Mouse (Mus musculus) erythroblast, embryonic 14.5 days (primary cell): ENCODE measurements around the gene Rbfox1.

Experiments
- GATA1 ChIP-seq: IDR thresholded peaks from 2 replicates; pipeline ENCODE4 v1.6.1; 2012; ENCODE audit warnings: low read length, inconsistent platforms, mixed read lengths
- TAL1 ChIP-seq: IDR thresholded peaks from 3 replicates; pipeline ENCODE4 v1.6.1; 2012; ENCODE audit warnings: low read length, inconsistent platforms, mixed read lengths

GRCm38 (mm10) chr16:6103713-6104112 is 218.6 kb downstream of the Rbfox1 start:
- TF ChIP-seq TAL1, result no peak
- TF ChIP-seq GATA1, result no peak
